Mouse (Mus musculus) cortical plate, adult 2 months (tissue): ENCODE measurements at regions not wholly inside any gene's neighbourhood (a gene's known extent, or its start where the extent isn't known, plus 50 kb on each side); places are given as distances from the start of the nearest gene placed in this dataset.

Source experiments
- H3K27ac ChIP-seq: fragments of 200-500 bp; 2 replicates; pipeline ENCODE4 v1.5.1; 2012; ENCODE audit warnings: low read length, control low read depth, inconsistent platforms; ENCODE audit not compliant: insufficient read depth
- H3K4me1 ChIP-seq: fragments of 200-500 bp; 2 replicates; pipeline ENCODE4 v1.6.1; 2011; ENCODE audit warnings: low read length; ENCODE audit not compliant: control insufficient read depth, insufficient read depth
- H3K4me3 ChIP-seq: fragments of 200-500 bp; 2 replicates; pipeline ENCODE4 v1.5.1; 2011; ENCODE audit warnings: mild to moderate bottlenecking, low read length, control low read depth; ENCODE audit not compliant: insufficient read depth
- CTCF ChIP-seq: fragments of 200-500 bp; IDR thresholded peaks from 2 replicates; pipeline ENCODE4 v1.5.1; 2011; ENCODE audit warnings: mild to moderate bottlenecking, control low read depth, low read length; ENCODE audit not compliant: insufficient read depth; ENCODE audit errors: extremely low read depth
- POLR2A ChIP-seq: fragments of 200-500 bp; IDR thresholded peaks from 2 replicates; pipeline ENCODE4 v1.6.1; 2011; ENCODE audit warnings: mild to moderate bottlenecking, low read length, control low read depth; ENCODE audit not compliant: insufficient read depth; ENCODE audit errors: extremely low read depth

GRCm38 (mm10) chr12:25378036-25378645, 281.2 kb upstream of the Id2 start:
- Histone ChIP-seq H3K27ac (no peak overlapping the region), H3K4me3 (no peak overlapping the region), H3K4me1 (no peaks in the 10 kb centered on the region)
- TF ChIP-seq CTCF (no peak), POLR2A (no peak)

GRCm38 (mm10) chr12:25376451-25376850, 279.5 kb upstream of the Id2 start:
- Histone ChIP-seq H3K27ac (no peak overlapping the region), H3K4me1 (no peaks in the 10 kb centered on the region), H3K4me3 (no peak overlapping the region)
- TF ChIP-seq POLR2A = no peak
- no peak for TF ChIP-seq CTCF

GRCm38 (mm10) chr12:25367541-25367940, 270.6 kb upstream of the Id2 start:
- Histone ChIP-seq H3K4me1 (0 out of 2 replicates have a peak, but pooled peaks cover 1% of the 10 kb centered on the region), H3K27ac (no peak overlapping the region), H3K4me3 (no peak overlapping the region)
- no peak for TF ChIP-seq CTCF

GRCm38 (mm10) chr12:25365600-25366267, 268.8 kb upstream of the Id2 start:
- TF ChIP-seq CTCF (no peak), POLR2A (no peak)
- no peak overlapping the region for H3K27ac ChIP-seq
- no peak overlapping the region for H3K4me3 ChIP-seq
- H3K4me1 ChIP-seq = 0 out of 2 replicates have a peak, but pooled peaks cover 1% of the 10 kb centered on the region

- Histone ChIP-seq H3K4me3 (no peak overlapping the region), H3K4me1 (0 out of 2 replicates have a peak, but pooled peaks cover 1% of the 10 kb centered on the region), H3K27ac (no peak overlapping the region)
- TF ChIP-seq POLR2A = no peak
These were observed 268.1 kb upstream of the Id2 start for GRCm38 (mm10) chr12:25364966-25365568.

- TF ChIP-seq POLR2A (no peak), CTCF (no peak)
These were observed 266.9 kb upstream of the Id2 start for GRCm38 (mm10) chr12:25363839-25364238.

GRCm38 (mm10) chr12:25363341-25363740, 266.4 kb upstream of the Id2 start:
- Histone ChIP-seq H3K4me3 (no peak overlapping the region), H3K27ac (no peak overlapping the region), H3K4me1 (0 out of 2 replicates have a peak, but pooled peaks cover 1% of the 10 kb centered on the region)
- TF ChIP-seq POLR2A (no peak), CTCF (no peak)

More at GRCm38 (mm10) chr12:25363839-25364238, 266.9 kb upstream of the Id2 start:
- Histone ChIP-seq H3K27ac (no peak overlapping the region), H3K4me3 (no peak overlapping the region), H3K4me1 (0 out of 2 replicates have a peak, but pooled peaks cover 1% of the 10 kb centered on the region)

- Histone ChIP-seq H3K4me3 (no peak overlapping the region), H3K4me1 (0 out of 2 replicates have a peak, but pooled peaks cover 1% of the 10 kb centered on the region), H3K27ac (no peak overlapping the region)
- TF ChIP-seq POLR2A (no peak), CTCF (no peak)
These were observed 265.8 kb upstream of the Id2 start for GRCm38 (mm10) chr12:25362771-25363170.

GRCm38 (mm10) chr12:25360726-25361125, 263.8 kb upstream of the Id2 start:
- H3K4me1 ChIP-seq = 0 out of 2 replicates have a peak, but pooled peaks cover 1% of the 10 kb centered on the region
- no peak for TF ChIP-seq POLR2A
- no peak for TF ChIP-seq CTCF
- no peak overlapping the region for H3K4me3 ChIP-seq
- H3K27ac ChIP-seq = no peak overlapping the region

GRCm38 (mm10) chr12:25359931-25360330, 263.0 kb upstream of the Id2 start:
- no peak overlapping the region for H3K27ac ChIP-seq
- H3K4me1 ChIP-seq = 0 out of 2 replicates have a peak, but pooled peaks cover 1% of the 10 kb centered on the region
- no peak for TF ChIP-seq CTCF
- H3K4me3 ChIP-seq = no peak overlapping the region
